Mouse (Mus musculus): ENCODE results near the gene Zkscan3.

Gene Zkscan3

DNA sequence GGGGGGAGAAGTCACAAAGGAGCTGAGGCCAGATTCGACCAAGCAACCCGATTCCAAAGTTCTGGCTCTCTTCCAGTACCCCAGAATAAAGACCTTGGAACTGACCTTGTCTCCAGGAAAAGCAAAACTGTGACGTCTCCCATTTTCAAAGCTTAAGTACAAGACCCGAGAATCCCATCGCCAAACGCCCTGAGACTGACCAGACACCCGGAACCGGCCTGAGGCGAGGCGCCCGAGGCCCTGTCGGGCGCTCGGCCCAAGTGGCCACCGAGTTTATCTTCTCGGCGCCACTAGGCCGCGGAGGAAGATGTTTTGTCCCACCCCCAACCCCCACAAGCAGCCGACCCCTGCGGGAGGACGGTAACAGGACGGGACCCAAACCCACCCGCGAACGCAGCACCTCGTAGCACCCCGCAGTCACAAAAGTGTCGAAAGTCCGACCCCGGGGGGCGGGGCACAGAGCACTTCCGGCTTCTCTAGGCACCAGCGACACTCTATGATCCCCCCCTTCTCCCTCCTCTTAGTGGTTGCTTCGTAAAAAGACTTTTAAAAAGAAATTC is at the start of gene Zkscan3:
Zkscan3 (minus strand) TSS at position 469 of the 560 bp plus-strand sequence.
- in situ Hi-C loops (cut with MboI; ENCODE audit: unreplicated experiment in 2 of 2): loop anchor here (5.0 to 10.0 kb wide), 5 partner anchors 50 to 302 kb away; partner anchors contain the start of genes Zkscan8 (in 1 of the 2) and Zscan26 (in 1 of the 2)

DNA sequence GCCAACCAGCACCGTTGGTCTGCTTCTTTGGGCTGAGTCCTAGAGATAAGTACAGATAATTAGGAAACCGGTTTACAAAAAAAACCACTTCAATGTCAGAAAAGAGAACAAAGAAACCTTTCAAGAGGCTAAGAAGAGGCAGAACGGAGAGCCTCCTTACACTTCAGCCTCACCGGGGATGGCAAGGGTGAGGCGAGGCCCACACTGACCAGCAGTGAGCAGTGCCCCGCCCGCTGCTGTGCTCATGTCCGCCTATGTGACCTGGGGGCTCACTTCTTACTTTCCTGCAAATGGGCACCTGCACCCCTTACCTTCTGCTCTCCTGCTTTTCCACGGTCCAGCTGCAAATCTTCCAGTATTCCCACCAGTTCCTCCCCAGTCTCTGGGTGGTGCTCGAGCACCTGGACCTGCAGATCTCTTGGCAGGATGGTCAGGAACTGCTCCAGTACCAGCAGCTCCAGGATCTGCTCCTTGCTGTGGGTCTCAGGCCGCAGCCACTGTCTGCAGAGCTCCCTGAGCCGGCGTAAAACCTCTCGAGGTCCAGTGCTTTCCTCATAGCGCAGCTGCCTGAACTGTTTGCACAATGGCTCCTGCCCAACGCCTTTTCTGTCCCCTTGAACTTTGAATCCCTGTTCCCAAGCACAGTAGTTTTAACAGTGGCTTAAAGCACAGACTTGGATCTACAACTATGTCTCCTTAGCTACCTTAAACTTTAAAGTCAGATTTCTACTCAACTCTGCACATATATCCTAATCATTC is 45.5 kb upstream of the Zkscan3 start:
- in situ Hi-C loops (cut with MboI; ENCODE audit: unreplicated experiment in 2 of 2): no loop called here

DNA sequence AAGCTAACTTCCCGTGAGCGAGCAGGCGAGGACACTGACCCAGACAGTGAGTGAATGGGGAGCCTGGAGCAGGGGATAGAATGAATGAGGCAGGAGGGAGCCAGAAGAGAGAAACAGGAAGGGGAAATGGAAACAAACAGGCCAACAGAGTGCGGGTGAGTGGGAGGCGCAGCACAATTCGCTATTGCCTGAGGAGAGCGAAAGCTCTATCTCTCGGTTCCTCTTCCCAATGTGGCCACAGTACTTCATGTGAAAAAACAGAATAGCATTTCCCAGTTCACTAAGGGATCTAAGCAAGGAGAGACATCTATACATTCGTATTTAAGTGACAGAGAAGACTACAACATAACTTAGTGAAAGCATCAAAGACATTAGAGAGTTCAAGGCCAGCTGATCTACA is 44.2 kb upstream of the Zkscan3 start:
- in situ Hi-C loops (cut with MboI; ENCODE audit: unreplicated experiment in 2 of 2): no loop called here

DNA sequence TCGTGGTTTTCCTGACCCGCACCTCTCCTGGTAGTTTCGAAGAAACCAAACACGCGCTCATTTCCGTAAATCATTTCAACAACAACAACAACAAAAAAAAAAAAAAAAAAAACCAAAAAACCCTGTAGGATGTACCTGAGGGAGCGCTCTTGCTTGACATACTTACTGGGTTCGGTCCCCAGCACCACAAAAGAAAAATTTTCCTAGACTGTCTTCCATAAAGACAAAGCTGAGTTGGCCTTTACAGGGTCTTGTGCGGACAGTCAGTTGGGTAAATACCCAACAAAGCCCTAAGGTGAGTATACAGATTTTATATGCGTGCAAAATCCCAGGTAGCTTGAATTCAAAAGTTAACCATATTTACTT is 38.6 kb upstream of the Zkscan3 start:
- in situ Hi-C loops (cut with MboI; ENCODE audit: unreplicated experiment in 2 of 2): no loop called here

DNA sequence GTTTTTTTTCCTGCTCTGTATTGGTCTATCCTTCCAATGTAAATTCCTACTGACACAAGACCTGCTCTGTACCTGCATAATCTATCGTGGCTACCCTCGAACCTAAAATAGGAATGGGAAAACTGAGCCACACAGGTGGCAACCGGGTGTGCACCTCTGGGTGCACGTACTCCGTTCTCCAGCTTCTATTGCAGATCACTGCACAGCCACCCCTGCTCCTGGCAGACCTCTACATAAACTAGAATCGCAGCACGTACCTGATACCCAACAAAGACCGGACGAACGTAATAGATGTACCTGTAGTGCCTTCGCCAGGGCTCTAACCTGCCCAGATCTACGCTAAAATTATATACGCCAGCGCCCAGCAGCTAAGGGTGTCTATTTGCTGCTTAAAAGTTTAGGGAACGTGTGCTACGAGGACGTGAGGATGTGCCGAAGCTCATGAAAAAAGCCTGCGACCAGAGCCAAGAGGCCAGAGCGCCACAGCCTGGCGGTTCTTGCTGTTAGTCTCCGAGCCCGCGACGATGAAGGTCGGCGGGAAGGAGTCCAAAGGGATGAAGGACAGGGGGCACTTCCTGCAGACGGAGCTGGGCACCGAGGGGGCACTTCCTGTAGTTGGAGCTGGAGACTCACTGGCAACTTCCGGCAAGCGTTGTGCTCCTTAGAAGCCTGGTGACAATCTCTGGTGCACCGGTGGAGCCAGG is 38.1 kb upstream of the Zkscan3 start, which contains the start of gene Pgbd1:
Pgbd1 (minus strand) TSS at position 556 of the 704 bp plus-strand sequence.
- in situ Hi-C loops (cut with MboI; ENCODE audit: unreplicated experiment in 2 of 2): no loop called here

DNA sequence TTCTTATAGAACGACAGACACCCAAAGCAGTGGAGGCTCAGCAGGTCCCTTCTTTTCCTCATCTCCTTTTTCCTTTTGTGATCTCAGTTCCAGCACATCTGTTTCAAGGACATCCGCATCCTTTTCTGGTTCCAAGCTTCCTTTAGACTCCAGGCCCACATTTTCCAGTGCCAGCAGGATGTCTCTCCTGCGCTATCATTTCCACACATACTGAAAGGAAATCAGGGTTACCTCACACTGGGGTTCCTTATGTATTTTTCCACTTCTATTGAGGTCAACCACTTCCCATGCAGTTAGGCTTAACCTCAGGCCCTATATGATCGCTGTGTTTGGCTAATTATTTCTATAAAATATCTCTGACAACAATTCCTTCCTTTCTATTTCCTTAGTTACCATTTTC is 32.9 kb upstream of the Zkscan3 start:
- in situ Hi-C loops (cut with MboI; ENCODE audit: unreplicated experiment in 2 of 2): no loop called here

DNA sequence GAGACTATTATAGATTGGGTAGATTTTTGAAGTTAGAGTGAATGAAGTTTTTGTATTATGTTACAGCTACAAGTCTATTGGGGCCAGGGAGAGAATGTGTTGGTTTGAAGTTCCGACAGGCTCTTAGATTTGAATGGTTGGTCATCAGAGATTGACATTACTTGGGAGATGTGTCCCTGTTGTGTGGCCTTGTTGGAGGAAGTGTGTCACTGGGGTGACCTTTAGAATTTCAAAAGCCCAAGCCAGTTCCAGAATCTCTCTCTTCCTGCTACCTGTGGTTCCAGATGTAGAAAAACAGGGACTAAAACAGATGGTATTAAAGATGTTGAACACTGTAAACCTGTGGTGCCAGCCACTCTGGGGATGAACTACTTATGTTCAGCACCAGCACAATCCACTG is 25.1 kb upstream of the Zkscan3 start:
- in situ Hi-C loops (cut with MboI; ENCODE audit: unreplicated experiment in 2 of 2): no loop called here

DNA sequence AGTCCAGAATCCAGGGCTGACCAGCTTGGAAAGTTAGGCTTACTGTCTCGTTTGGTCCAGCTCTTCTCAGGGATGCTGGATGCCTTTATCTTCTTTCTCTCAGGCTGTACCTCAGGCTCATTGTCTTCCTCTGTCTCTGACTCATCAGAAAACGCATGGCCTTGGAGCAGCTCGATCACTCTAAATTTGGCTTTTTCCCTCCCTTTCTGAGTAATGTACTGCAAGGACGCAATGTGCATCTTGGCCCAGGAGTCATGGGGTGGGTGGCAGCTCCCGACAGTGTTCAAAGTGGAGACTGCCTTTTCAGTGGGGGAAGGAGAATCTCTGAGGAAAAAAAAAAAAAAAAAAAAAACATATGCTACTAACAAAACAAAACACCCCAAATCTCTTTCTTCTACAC is 20.7 kb upstream of the Zkscan3 start:
- in situ Hi-C loops (cut with MboI; ENCODE audit: unreplicated experiment in 2 of 2): no loop called here

DNA sequence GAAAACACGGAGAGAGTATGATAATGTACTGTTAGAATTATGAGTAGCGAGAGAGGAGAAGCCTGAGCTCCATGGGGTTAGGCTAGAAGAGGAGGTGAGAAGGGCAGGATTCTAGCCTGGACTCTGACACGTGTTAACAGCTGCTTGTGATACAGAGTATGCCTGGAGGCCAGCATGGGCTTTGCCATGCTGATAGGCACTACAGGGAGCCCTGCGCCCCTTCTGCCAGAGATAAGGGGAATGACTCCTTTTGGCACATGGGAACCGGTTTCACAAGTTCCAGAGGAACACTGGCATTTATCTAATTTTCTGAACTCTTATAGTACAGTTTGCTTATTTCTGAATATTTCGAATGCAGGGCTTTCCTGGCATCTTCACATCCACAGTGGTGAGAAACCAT is 16.3 kb upstream of the Zkscan3 start:
- in situ Hi-C loops (cut with MboI; ENCODE audit: unreplicated experiment in 2 of 2): no loop called here

DNA sequence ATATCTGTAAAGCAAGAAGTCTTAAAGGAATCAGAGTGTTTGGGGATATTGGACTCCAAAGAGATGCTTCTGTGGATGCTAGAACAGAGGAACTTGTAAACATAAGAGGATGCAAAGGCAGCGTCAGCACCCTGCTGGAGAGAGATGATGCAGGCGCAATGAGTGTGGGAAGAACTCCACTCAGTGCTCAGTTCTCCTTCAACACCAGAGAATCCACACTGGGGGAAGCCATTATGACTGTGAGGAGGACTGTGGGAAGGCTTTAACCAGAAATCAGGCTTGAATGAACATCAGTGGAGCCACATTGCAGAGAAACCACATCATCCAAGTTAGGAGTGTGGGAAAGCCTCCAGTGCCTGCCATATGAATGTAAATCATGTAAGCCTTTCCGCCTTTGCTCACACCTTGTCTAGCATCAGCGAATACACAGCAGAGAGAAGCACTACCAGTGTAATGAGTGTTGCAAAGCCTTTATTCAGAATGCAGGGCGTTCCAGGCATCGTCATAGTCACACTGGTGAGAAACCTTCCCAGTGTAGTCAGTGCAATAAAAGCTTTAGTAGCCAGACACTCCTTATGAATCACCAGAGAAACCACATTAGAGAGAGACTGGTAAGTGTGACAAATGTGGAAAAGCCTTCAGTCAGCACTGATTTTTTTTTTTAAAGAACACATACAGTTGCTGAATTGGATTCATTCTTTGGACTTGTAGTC is 14.9 kb upstream of the Zkscan3 start:
- in situ Hi-C loops (cut with MboI; ENCODE audit: unreplicated experiment in 2 of 2): no loop called here

DNA sequence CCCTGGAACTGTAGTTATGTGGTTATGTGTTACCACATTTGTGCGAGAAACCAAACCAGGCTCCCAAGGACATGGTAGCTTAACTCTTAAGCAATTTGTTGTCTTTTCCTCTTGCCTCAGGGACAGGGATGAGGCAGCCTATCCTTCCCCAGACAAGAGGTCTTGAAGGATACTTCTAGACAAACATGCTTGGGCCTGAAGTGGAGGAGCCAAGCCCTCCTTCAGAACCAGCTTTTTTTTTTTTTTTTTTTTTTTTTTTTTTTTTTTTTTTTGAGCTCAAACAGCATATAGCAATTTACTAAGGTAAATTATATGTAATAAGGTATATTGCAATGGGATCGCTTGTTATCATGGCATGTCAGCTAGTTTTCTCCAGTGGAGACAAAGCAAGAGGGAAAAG is 13.2 kb upstream of the Zkscan3 start:
- in situ Hi-C loops (cut with MboI; ENCODE audit: unreplicated experiment in 2 of 2): no loop called here

DNA sequence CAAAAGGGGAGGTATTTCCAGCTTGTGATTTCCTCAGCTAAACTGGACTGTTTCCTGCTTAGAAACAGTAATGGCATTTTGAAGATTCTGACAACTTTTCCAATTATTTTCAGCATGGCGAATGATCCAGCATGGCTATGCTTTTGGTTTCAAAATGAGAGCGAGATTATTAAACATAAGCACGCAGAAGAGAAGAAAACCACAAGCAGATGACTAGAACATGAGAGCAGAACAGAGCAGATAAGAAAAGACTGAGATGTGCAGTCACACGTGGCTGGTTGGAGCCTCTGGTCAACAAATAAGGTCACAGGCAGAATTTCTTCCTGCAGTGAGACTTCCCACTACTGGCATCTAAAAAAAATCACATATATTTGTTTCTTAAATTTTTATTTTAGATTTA is 12.7 kb upstream of the Zkscan3 start:
- in situ Hi-C loops (cut with MboI; ENCODE audit: unreplicated experiment in 2 of 2): no loop called here

DNA sequence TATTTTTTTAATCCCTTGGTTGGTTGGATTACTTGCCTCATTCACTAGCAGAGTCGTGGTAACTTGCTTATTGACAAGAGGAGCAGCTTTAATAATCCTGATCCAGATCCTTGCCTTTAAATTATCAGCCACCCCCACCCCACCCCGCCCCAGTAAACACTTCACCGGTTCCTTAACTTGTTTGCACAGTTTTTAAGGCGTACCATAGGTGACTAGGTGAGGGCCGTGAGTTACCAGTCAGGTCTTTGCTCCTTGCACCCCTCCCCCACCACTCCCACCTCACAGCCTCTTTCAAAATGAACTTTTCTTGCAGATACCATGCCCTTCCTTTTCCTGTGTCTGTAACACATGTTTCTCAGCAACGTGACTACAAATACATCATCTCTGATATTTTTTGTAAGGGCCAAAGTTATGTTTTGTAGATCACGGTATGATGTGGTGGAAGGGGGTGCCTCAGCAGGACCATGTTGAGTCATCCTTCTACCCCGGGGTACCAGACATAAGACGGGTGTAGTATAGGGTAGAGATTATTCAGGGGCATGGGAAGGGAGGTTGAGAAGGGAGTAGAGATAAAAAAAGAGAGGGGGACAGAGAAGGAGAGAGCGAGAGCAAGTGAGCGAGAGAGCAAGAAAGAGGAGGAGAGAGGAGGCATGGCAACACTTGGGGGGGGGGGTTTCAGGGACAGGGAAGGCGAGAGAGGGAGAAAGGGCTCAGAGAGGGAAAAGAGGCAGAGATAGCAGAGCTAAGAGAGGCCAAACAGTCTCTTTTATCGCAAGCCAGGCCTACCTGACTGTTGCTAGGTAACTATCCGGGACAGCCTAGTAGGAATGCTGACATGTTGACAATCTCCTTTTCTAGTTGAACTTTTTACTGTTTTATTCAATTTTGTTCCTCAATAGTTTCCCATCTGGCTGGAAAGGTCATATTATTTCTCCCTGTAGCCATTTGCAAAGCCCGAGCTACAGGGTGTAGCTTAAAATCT is 12.0 kb upstream of the Zkscan3 start:
- in situ Hi-C loops (cut with MboI; ENCODE audit: unreplicated experiment in 2 of 2): no loop called here

DNA sequence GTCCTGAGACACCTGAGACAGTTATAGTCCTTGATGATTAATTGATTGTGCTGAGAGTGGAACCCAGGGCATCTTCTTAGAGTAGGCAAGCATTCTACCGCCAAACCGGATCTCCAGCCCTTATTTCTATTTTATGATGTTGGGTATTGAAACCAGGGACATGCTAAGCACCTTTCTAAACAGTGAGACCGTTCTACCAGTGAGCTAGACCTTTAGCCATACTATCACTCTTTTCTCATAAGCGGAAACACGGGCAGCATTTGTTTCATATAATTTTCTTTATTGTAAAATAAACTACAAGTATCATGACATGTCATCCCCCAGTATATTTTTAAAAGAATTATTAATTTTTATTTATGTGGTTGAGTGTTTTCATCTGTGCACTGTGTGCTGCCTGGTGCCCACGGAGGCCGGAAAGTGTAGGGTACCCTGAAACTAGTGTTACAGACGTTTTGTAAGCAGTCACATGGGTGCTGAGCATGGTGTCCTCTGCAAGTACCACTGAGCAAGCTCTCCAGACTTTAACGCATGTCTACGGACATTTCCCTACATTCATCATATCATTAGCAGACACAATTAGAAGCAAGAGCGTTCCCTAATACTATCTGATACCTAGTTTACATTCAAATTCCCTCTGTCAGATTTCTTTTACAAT is 6.4 kb upstream of the Zkscan3 start:
- in situ Hi-C loops (cut with MboI; ENCODE audit: unreplicated experiment in 2 of 2): loop anchor here in 1 of 2 experiments (5.0 to 10.0 kb wide), 2 partner anchors 247 to 296 kb away; no protein-coding TSS in a partner anchor

DNA sequence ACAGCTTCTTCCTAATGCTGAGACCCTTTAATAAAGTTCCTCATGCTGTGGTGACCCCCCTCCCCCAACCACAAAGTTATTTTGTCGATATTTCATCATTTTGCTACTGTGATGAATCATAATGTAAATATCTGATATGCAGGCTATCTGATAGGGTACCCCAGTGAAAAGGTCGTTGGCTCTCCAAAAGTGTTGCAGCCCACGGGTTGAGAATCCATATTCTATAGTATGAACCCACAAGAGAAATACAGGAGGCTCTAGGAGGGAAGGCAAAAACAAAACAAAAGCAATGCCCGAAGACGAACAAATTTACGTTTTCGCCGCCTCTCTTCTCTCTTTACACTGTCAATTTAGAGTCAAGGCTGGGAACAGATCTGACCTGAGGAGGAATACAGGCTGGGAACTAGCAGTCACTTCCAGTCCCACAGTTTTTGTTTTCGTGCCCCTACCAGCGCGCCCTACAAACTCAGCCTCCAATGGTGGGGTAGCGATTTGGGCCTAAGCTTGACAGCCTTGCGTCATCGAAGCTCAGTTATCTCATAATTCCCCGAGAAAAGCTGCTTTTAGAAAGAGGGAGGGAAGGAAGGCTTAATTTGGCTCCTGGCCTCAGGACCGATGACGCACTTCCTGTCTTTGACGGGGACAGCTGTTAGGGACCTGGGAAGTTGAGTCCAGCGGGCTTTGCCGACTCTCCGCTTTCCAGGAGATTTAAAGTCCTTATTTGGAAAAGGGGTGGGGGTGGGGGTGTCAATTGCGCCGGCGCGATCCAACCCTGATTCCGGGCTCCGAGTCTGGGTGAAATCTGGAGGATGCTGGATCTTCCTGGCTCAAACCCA is 5.6 kb upstream of the Zkscan3 start:
- in situ Hi-C loops (cut with MboI; ENCODE audit: unreplicated experiment in 2 of 2): loop anchor here in 1 of 2 experiments (5.0 to 10.0 kb wide), 2 partner anchors 246 to 297 kb away; no protein-coding TSS in a partner anchor

DNA sequence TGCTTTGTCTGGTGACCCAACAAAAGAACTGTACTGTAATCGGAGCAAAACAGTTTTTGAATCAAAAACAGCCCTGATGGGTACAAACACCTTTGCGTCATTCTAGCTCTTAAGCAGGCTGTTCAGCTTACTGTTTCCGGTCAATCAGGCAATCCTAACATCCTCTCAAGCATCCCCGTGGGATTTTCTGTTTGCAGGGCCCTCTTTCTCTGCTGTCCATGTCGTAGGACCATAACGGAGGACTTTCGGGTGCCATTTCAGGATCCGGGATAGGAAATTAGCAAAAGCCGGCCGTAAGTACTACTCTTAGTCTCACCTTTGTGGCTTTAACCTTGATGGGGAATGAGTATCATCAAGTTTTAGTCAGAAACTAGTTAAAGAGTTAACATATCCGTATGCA is 4.8 kb upstream of the Zkscan3 start:
- in situ Hi-C loops (cut with MboI; ENCODE audit: unreplicated experiment in 2 of 2): loop anchor here in 1 of 2 experiments (5.0 to 10.0 kb wide), 2 partner anchors 245 to 297 kb away; no protein-coding TSS in a partner anchor

DNA sequence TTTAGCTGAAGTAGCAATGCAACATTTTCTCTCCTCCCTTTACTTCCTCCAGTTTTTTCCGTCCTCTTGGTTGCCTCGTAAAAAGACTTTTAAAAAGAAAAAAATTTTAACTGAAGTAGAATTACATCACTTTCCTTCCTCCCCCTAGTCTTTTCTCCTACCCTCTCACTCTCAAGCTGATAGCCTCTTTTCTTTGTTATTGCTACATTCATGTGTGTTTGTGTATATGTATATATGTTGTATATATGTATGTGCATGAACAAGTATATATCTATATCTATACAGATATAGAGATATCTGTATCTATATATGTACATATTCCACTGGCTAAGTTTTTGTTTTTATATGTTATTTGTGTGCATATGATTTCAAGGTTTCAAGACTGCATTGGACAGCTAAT is 293 bp upstream of the Zkscan3 start:
- in situ Hi-C loops (cut with MboI; ENCODE audit: unreplicated experiment in 2 of 2): loop anchor here (5.0 to 10.0 kb wide), 5 partner anchors 49 to 302 kb away; partner anchors contain the start of genes Zkscan8 (in 1 of the 2) and Zscan26 (in 1 of the 2)

All from v-Abl transformed pro-B cells (cell line).